Mouse (Mus musculus): ENCODE measurements around the gene Ptprs.

The Ptprs gene

GRCm38 (mm10) chr17:56466747-56467146 is 9.5 kb downstream of the Ptprs start:
- DNase-seq: peak; percentile 46

- no peak for DNase-seq
Measured at GRCm38 (mm10) chr17:56464817-56465216, 11.5 kb downstream of the Ptprs start.

GRCm38 (mm10) chr17:56464345-56464744 is 11.9 kb downstream of the Ptprs start:
- no peak for DNase-seq

- DNase-seq: no peak
Measured at GRCm38 (mm10) chr17:56463500-56463899, 12.8 kb downstream of the Ptprs start.

- DNase-seq: no peak
Measured at GRCm38 (mm10) chr17:56462835-56463455, 13.3 kb downstream of the Ptprs start.

- peak; percentile 100 for DNase-seq
Measured at GRCm38 (mm10) chr17:56461771-56462743, 14.2 kb downstream of the Ptprs start.

GRCm38 (mm10) chr17:56460876-56461275 is 15.4 kb downstream of the Ptprs start:
- DNase-seq: no peak

GRCm38 (mm10) chr17:56457442-56457841 is 18.8 kb downstream of the Ptprs start:
- DNase-seq: no peak

GRCm38 (mm10) chr17:56456353-56456752 is 19.9 kb downstream of the Ptprs start:
- no peak for DNase-seq

GRCm38 (mm10) chr17:56453689-56454088 is 22.6 kb downstream of the Ptprs start:
- peak; percentile 61 for DNase-seq

- no peak for DNase-seq
Measured at GRCm38 (mm10) chr17:56453251-56453650, 23.0 kb downstream of the Ptprs start.

- DNase-seq: no peak
Measured at GRCm38 (mm10) chr17:56447716-56448115, 28.6 kb downstream of the Ptprs start.

- DNase-seq: peak; percentile 74
Measured at GRCm38 (mm10) chr17:56445397-56445796, 30.9 kb downstream of the Ptprs start.

- DNase-seq: no peak
Measured at GRCm38 (mm10) chr17:56444771-56445170, 31.5 kb downstream of the Ptprs start.

GRCm38 (mm10) chr17:56443341-56443795 is 32.9 kb downstream of the Ptprs start:
- no peak for DNase-seq

- no peak for DNase-seq
Measured at GRCm38 (mm10) chr17:56442316-56442715, 34.0 kb downstream of the Ptprs start.

GRCm38 (mm10) chr17:56439731-56440460 is 36.4 kb downstream of the Ptprs start:
- DNase-seq: no peak

- no peak for DNase-seq
Measured at GRCm38 (mm10) chr17:56431582-56431981, 44.7 kb downstream of the Ptprs start.

- DNase-seq: no peak
Measured at GRCm38 (mm10) chr17:56427857-56428256, 48.4 kb downstream of the Ptprs start.

- DNase-seq: no peak
Measured at GRCm38 (mm10) chr17:56425941-56426340, 50.3 kb downstream of the Ptprs start.

- peak; percentile 88 for DNase-seq
Measured at GRCm38 (mm10) chr17:56425584-56425914, 50.7 kb downstream of the Ptprs start.

- peak; percentile 65 for DNase-seq
Measured at GRCm38 (mm10) chr17:56424726-56425583, 51.3 kb downstream of the Ptprs start.

All from retina, postnatal 1 day (tissue).